Mouse (Mus musculus): Measurements from ENCODE around the gene Ddx55.

Ddx55 gene

DNA sequence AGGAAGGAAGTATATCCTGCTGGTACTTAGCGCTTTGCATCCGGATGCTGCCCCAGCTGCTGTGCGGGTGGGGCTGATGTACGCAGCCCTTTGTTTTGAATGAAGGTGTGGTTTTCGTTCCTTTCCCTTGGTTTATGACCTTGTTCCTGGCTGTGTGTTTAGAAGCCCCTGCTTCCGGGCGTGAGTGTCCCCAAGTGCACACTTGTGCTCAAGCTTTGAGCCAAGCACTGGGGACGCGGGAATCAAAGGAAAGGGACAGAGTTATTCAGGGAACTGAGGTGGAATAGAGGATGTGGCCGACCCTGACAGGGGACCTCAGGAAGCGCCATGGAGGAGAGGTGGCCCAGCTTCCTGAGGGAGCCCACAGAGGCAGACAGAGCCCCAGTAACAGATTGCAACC, 62.0 kb downstream of the Ddx55 start:
- no peak for DNase-seq

DNA sequence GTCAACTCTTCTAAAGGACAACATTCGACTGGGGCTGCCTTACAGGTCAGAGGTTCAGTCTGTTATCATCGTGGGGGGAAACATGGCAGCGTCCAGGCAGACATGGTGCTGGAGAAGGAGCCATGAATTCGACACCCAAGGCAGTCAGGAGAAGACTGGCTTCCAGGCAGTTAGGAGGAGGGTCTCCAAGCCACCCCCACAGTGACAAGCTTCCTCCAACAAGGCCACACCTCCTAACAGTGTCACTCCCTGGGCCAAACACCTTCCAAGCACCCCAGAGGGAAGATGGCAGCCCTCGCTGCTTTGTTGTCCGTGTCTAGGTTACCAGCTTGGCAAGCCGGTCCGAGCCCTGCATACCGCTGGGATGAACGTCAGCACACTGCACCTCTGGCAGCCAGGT, 66.0 kb downstream of the Ddx55 start:
- DNase-seq, result no peak

Data from layer of hippocampus, adult 9-11 months (tissue).